Mouse (Mus musculus) regulatory T cell (primary cell): ENCODE data around the gene Vmn2r2.

Source experiments
- in situ Hi-C: fragments of 300-600 bp; cut with MboI, MseI; formaldehyde crosslinking; loops from one replicate; pipeline ENCODE4 v1.15.1; 2025; ENCODE audit warnings: high pct_unique_total_duplicates

Gene Vmn2r2

DNA sequence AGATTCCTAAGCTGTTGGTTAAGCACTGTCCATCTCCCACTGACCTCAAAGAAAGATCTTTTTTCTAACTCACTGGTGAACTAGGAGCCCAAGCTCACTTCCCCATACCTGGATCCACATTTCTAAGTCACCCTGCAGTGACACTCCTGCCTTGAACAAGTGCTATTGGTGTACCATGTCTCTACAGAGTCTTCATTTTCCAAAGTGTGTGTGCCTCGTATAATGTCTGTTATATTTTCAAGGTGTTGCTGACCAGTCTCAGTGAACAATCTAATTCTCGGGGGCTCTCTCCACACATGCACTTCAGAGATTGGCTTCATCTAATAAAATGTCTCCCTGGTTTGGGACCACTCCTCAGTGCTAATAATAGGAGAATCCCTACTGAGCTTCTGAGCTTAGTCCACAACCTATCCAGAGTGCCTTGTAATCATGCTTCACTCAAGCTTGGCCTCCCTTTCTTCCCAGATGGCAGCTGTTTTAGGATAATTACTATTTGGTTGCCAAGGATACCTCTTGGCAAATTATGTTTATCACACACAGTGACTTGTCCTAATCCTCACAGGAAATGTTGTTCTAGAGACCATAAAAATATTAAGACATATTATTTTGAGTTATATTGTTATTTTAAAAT lies at the start of gene Vmn2r2:
Gene Vmn2r2 (minus strand): TSS at position 51 of the 631 bp plus-strand sequence.
- in situ Hi-C loops: no loop called here

DNA sequence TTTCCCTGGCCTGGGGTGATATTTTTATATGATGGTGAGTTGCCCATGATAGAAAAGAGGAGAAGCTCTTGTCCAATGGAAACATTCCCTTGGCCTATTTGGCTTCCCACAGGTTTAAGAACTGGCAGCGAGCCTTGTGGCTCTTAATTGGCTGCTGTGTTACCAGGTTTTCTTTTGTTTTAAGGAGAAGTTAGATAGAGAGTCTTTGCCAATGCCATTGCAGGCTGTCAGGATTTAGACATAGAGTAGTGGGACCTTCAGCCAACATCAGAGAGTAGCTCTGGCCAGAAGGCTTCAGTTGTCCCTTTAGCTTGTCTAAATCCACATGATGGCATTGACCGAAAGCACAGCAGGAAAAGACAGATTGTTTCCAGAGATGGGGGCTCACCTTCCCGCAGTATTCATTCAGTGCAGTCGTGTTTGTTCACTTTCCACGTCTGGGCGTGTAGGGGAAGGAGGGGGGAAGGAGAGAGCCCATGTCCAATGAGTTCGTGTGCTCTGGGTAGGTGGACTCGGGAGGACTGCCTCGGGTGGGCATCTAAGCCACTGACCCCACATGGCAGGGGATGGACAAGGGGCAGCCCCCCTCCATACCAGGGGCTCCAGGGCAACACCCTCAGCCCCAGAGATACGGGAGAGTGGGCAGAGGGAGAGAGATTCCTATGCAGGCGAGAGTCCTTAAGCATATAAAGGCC lies 28.2 kb downstream of the Vmn2r2 start:
- in situ Hi-C loops: no loop called here

DNA sequence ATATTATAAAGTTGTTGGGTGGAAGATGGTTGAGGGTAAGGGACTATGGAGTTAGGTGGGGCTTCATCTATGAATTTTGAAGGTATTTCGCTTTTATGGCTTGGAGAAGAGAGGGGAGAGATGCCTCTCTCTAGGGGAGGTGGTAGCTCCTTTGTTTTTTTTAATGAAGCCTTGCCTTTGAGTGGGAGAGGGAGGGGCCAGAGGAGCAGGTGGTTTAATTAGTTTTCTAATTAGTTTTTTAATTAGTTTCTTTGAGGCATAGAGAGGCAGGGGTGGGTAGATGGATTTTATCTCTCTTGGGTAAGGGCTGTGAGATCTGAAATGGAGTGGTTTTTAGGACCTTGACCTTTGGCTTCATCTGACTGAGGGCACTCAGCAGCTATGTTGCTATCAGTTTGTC lies 29.0 kb downstream of the Vmn2r2 start:
- in situ Hi-C loops: no loop called here

- in situ Hi-C loops: no loop called here
Observed at GRCm38 (mm10) chr3:64081247-64081646, 60.5 kb downstream of the Vmn2r2 start, which contains the start of gene Vmn2r1. TSS of gene Vmn2r1 (plus strand) at chr3:64081547.
